Mouse (Mus musculus) intestine, embryonic 15.5 days (tissue): Measurements from ENCODE around the gene Snx13. TPM values are rescaled to one million over a fixed set of nuclear protein-coding genes. Genes with fewer than 3 reads are reported as not detected.

Experiments
- ATAC-seq: fragments of 200-750 bp; cut with Nextera tagmentation; 2 replicates; pipeline ENCODE4 v1.8.0; 2017; ENCODE audit warnings: moderate TSS enrichment, moderate library complexity
- H3K27ac ChIP-seq: fragments of 300-500 bp; sonication (generic); 2 replicates; pipeline ENCODE4 v1.5.1; 2015; ENCODE audit warnings: mild to moderate bottlenecking, inconsistent platforms
- H3K27me3 ChIP-seq: fragments of 300-500 bp; sonication (generic); replicated peaks from 2 replicates; pipeline ENCODE4 v1.6.1; 2015; ENCODE audit warnings: inconsistent platforms
- H3K36me3 ChIP-seq: fragments of 300-500 bp; sonication (generic); 2 replicates; pipeline ENCODE4 v1.6.1; 2015; ENCODE audit warnings: inconsistent platforms
- H3K4me1 ChIP-seq: fragments of 300-500 bp; sonication (generic); replicated peaks from 2 replicates; pipeline ENCODE4 v1.6.1; 2015; ENCODE audit warnings: inconsistent platforms
- H3K4me2 ChIP-seq: fragments of 300-500 bp; sonication (generic); replicated peaks from 2 replicates; pipeline ENCODE4 v1.6.1; 2015; ENCODE audit warnings: mild to moderate bottlenecking, inconsistent platforms
- H3K4me3 ChIP-seq: fragments of 300-500 bp; sonication (generic); replicated peaks from 2 replicates; pipeline ENCODE4 v1.5.1; 2015; ENCODE audit warnings: inconsistent platforms
- H3K9ac ChIP-seq: fragments of 300-500 bp; sonication (generic); 2 replicates; pipeline ENCODE4 v1.6.1; 2015; ENCODE audit warnings: inconsistent platforms
- H3K9me3 ChIP-seq: fragments of 300-500 bp; sonication (generic); 2 replicates; pipeline ENCODE4 v1.6.1; 2016; ENCODE audit warnings: inconsistent platforms
- WGBS: fragments of 180-500 bp; shearing (Covaris S2); methylation state at CpG from one replicate; pipeline ENCODE4 v1.1.7; 2015; 5-methylcytosine and 5-hydroxymethylcytosine counted together
- polyA plus RNA-seq: library from polyadenylated mRNA; unstranded; fragments of >200 nt; fragmentation: Nextera tagmentation; extraction: Ambion mirVana; gene quantifications from 2 replicates; pipeline ENCODE4 v1.2.1, GENCODE M21; 2015

Snx13 gene
- polyA plus RNA-seq, 1 experiment from 2014 or later = 29.5 TPM

DNA sequence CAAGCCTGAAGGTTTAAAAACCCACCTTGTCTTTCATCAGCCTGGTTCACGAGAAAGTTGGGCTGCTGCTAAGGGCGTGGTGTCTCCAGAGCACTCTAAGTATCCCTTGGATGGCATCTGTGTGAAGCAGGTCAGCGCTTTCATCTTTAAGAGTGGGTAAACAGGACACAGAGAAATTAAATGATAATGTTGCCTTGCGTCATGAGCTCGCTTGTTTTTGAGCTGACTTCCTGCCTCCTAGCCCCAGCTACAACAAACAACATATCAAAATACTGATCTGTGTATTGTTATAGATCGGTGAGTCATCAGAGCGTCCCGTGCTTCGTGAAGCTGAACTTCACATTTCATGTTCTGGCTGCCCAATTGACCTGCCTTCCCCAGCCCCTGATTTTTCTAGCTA, 25.7 kb upstream of the Snx13 start:
- H3K9me3 ChIP-seq = no peaks in the 10 kb centered on the region
- no peaks in the 10 kb centered on the region for H3K36me3 ChIP-seq
- no peak overlapping the region for H3K27ac ChIP-seq
- no peak overlapping the region for H3K4me2 ChIP-seq
- H3K9ac ChIP-seq = no peak overlapping the region
- H3K27me3 ChIP-seq = no peaks in the 10 kb centered on the region
- no peak for ATAC-seq
- no peaks in the 10 kb centered on the region for H3K4me1 ChIP-seq
- no peak overlapping the region for H3K4me3 ChIP-seq
- WGBS = 76% methylated on average over 9 of the region's 9 CpGs

DNA sequence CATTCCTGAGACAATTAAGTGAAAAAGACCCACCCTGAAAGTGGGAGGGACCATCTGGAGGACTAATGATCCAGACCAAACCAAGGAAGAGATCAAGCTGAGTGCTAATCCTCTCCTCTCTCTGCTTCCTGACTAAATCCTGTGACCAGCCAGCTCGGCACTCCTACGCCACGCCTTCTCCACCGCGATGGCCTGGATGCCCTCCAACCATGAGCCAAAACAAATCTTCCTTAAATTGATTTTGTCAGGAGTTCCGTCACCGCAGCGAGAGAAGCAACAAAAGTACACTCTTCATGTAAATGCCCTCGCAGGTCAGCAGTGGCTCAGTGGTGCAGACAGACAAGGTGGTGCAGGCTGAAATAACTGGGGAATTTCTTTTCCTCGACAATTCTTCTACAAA, 24.9 kb upstream of the Snx13 start:
- no peak overlapping the region for H3K4me3 ChIP-seq
- H3K4me2 ChIP-seq = no peak overlapping the region
- no peaks in the 10 kb centered on the region for H3K27me3 ChIP-seq
- no peaks in the 10 kb centered on the region for H3K9me3 ChIP-seq
- no peaks in the 10 kb centered on the region for H3K4me1 ChIP-seq
- H3K36me3 ChIP-seq = no peaks in the 10 kb centered on the region
- 55% methylated on average over 10 of the region's 10 CpGs for WGBS
- no peak for ATAC-seq
- H3K27ac ChIP-seq = no peak overlapping the region
- no peak overlapping the region for H3K9ac ChIP-seq

DNA sequence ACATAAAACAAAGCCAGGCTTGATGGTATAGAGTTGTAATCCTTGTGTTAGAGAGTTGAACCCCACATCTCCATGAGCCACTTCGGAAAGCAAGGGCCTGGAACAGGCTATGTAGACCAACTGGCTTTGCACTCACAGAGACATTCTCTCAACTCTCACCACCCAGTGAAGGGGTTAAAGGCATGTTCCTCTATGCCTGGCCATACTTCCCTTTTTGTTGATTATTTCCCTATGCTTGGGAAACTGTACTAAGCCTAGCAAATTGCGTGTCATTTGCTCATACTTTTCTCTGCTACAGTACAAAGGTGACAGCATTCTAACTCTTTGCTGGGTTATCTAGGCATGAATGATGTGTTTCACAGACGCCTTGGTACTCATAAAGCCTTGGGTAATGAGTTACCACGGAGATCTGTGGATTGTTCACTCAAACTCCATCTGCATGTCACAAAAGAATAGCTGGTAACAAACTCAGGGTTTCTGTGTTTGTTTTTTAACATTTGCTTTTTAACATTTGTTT, 21.0 kb upstream of the Snx13 start:
- Histone ChIP-seq H3K4me1 (no peaks in the 10 kb centered on the region), H3K9ac (no peak overlapping the region), H3K9me3 (no peaks in the 10 kb centered on the region), H3K27ac (peak overlapping the region; percentile 9; the same call in 1 of the 2 replicates), H3K4me3 (no peak overlapping the region), H3K4me2 (no peak overlapping the region), H3K36me3 (no peaks in the 10 kb centered on the region), H3K27me3 (no peaks in the 10 kb centered on the region)
- whole genome bisulfite sequencing = 60% methylated on average over 4 of the region's 4 CpGs
- peak; percentile 94 for ATAC-seq

DNA sequence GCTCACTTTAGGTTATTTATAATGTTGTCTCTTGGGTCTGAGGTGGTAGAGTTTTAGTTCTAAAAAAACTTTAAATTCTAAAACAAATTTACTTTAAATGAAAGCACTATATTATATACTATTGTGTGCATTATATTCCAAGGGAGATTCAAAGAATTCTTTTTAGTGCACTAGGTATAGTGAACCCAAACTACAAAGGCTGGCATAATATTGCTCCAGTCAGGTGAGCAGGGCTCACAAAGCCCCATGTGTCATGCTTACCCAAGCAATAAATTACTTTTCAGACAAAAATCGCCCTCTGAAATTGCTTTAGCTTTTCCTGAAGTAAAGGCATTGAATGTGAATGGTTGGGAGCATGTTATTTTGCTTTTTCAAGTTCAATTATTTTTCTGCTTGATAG, 19.5 kb upstream of the Snx13 start:
- H3K4me2 ChIP-seq = no peak overlapping the region
- no peak overlapping the region for H3K9ac ChIP-seq
- H3K27ac ChIP-seq = no peak overlapping the region
- WGBS = 59% methylated on average over 1 of the region's 1 CpGs
- no peaks in the 10 kb centered on the region for H3K9me3 ChIP-seq
- ATAC-seq = no peak
- no peaks in the 10 kb centered on the region for H3K27me3 ChIP-seq
- H3K36me3 ChIP-seq = no peaks in the 10 kb centered on the region
- no peaks in the 10 kb centered on the region for H3K4me1 ChIP-seq
- H3K4me3 ChIP-seq = no peak overlapping the region

DNA sequence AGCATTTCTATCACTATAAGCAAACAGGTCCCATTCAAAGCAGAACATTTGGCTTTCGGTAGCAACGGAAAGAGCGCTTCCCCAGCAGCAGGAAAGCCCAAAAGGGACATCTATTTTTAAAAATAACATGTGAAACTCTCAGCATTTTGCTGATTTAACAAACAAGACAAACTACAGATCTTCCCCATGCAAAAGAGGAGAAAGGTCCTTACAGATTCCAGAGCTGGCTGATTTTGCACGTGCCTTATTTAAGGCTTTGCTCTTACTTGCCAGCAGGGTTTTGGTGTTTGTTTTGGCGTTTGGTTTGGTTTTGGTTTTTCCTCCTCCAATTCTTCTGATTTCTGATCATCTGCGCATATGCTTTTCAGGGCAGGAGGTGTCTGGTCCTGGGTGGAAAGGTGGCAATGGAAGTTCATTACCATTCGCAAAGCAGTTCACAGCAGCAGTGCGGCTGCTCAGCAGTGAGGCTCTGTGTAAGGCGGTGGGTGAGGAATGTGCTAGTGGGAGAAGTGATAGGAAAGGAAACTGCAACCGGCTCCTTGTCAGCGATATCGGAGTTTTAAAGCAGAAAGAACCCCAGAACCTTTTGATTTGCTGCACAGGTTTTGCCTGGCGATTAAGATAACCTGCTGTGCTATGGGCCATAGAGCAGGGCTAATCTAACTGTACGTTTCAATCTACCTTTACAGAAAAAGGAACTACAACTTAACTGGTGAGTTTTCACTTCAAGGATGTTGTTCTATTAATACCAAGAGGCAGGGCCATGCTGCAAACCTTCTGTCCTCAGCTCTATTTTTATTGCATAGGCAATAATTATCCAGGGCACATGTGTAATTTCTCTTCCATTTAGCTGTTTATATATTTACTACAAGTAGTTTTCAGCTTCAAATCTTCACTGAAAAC, 8.1 kb upstream of the Snx13 start:
- H3K9me3 ChIP-seq = no peaks in the 10 kb centered on the region
- H3K4me2 ChIP-seq = peak overlapping the region; percentile 53
- H3K4me3 ChIP-seq = 0 out of 2 replicates have a peak overlapping the region, but pooled peaks have one; percentile 11
- peak overlapping the region; percentile 37 for H3K27ac ChIP-seq
- no peaks in the 10 kb centered on the region for H3K27me3 ChIP-seq
- no peak overlapping the region for H3K9ac ChIP-seq
- peak; percentile 72 for ATAC-seq
- no peaks in the 10 kb centered on the region for H3K36me3 ChIP-seq
- peaks cover 8% of the 10 kb centered on the region for H3K4me1 ChIP-seq
- 23% methylated on average over 14 of the region's 14 CpGs for WGBS

DNA sequence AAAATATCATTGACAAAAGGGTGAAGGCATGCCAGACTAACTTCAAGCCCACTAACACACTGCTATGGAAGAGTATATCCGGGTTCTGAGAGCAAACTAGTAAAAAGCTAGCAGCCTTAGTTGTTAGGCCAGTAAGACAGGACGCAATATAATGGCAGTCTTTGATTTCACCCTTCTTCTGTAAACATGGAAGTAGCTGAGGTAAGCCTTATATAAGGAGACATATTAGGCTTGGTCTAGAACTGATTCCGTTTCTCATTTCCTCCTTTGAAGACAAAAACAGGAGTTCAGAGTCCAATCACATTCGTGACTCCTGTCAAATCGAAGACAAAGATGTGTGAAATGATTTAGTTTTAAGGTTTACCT, 7.4 kb upstream of the Snx13 start:
- Histone ChIP-seq H3K9ac (no peak overlapping the region), H3K36me3 (no peaks in the 10 kb centered on the region), H3K27me3 (no peaks in the 10 kb centered on the region), H3K27ac (no peak overlapping the region), H3K4me2 (peak overlapping the region; percentile 53), H3K9me3 (no peaks in the 10 kb centered on the region), H3K4me3 (no peak overlapping the region), H3K4me1 (peaks cover 8% of the 10 kb centered on the region)
- WGBS = 54% methylated on average over 5 of the region's 5 CpGs
- ATAC-seq = peak; percentile 73

DNA sequence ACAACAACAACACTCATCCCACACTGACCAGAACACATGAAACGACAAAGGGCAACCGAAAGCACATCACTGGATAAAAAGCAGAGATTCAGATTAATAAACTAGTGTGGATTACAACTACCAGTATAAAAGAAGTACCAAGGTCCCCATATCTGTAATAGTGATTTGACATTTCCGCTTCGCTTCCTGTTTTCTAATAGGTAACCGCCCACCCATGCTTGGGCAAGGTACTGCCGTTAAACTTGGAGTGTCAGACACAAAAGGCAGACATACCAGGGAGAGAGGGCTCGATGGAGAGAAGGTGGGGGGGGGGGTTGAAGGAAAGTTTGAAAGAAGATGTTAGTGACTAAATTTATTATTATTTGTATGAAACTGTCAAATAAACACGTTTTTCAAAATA, 5.0 kb upstream of the Snx13 start:
- H3K27ac ChIP-seq = no peak overlapping the region
- 80% methylated on average over 8 of the region's 8 CpGs for WGBS
- ATAC-seq = no peak

DNA sequence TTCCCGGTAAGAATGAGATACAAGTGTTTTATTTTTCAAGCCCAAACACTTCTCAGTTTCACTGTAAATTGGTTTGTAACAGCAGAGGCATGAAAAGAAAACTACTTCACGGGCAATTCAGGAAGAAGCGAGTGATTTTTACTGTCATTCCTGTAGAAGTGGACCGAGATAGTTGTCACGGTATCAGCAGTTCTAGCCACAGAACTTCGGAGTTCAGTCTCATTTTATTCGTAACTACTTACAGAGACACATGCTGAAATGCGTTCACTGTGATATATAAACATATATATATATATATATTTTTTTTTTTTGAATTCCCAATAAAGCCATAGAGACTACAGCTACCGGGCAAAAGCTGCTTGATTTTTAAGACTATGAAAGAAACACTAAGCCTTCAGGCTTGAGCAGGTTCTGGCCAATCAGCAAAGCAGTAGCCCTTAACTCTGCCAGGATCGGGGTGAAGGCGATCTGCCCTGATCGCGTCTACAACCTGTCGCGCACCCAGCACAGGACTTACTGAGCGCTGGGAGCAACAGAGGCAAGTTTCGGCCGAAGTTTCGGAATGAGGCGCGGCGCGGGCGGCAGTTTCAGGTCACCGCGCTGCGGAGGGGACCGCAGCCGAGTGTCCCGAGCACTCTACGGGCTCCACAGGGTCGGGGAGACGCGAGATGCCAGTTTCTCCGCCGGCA, 532 bp upstream of the Snx13 start:
- WGBS = under 1% methylated on average over 36 of the region's 36 CpGs
- H3K27me3 ChIP-seq = no peaks in the 10 kb centered on the region
- peak; percentile 74 for ATAC-seq
- H3K4me2 ChIP-seq = peak overlapping the region; percentile 72
- peak overlapping the region; percentile 91 for H3K4me3 ChIP-seq
- 0 out of 2 replicates have a peak, but pooled peaks cover 2% of the 10 kb centered on the region for H3K4me1 ChIP-seq
- H3K36me3 ChIP-seq = no peaks in the 10 kb centered on the region
- H3K9me3 ChIP-seq = no peaks in the 10 kb centered on the region
- peak overlapping the region; percentile 95 for H3K27ac ChIP-seq
- peak overlapping the region; percentile 95 for H3K9ac ChIP-seq

More for the DNA sequence above, 5.0 kb upstream of the Snx13 start:
- H3K9ac ChIP-seq = no peak overlapping the region
- no peak overlapping the region for H3K4me3 ChIP-seq
- H3K27me3 ChIP-seq = no peaks in the 10 kb centered on the region
- H3K4me1 ChIP-seq = peaks cover 8% of the 10 kb centered on the region
- H3K9me3 ChIP-seq = no peaks in the 10 kb centered on the region
- no peak overlapping the region for H3K4me2 ChIP-seq
- H3K36me3 ChIP-seq = no peaks in the 10 kb centered on the region

DNA sequence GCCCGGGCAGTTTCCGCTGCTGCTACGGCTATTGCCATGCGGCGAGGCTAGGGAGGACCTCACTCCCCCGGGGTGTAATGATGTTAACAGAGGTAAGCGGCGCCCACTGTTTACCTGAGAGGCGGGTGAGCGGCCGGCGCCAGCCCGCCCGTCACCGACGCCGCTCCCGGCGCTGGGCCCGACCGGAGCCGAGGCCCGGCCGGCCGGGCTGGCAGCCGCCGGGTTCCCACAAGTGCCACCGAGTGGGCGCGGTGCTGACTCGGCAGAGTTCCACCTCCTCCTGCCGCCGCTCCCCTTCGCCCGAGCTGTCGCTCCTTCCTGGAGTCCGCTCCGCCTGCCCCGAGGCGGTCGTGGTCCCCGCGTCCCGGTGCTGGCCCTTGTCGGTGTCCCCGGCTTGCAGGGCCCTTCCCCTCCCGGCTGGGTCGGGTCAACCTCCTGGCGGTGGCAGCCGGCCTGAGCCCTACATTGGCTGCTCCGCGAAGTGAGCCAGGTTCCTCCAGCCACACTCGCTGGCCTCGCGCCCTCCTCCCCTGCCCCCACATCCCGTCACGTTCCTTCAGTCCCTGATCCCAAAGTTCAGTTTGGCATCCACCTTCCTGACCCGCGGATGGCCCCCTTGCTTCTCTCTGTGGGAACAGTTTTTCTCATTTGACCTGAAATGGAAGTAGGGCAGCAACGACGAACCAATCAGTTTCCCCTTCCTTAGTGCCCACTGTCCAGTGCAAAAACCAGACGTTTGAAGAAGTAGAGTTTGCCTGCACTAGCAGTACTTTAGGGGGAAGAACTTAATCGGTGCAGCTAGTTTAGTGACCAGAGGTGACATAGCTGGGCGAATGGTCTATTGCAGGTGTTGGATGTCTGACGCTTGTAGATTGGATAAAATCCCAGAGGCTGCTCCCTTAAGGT, 587 bp downstream of the Snx13 start:
- peak overlapping the region; percentile 95 for H3K9ac ChIP-seq
- peak; percentile 81 for ATAC-seq
- H3K27ac ChIP-seq = peak overlapping the region; percentile 95
- H3K4me2 ChIP-seq = peak overlapping the region; percentile 72
- H3K4me3 ChIP-seq = peak overlapping the region; percentile 91
- H3K27me3 ChIP-seq = no peaks in the 10 kb centered on the region
- 0 out of 2 replicates have a peak, but pooled peaks cover 3% of the 10 kb centered on the region for H3K4me1 ChIP-seq
- WGBS = under 1% methylated on average over 60 of the region's 65 CpGs
- no peaks in the 10 kb centered on the region for H3K36me3 ChIP-seq
- no peaks in the 10 kb centered on the region for H3K9me3 ChIP-seq

DNA sequence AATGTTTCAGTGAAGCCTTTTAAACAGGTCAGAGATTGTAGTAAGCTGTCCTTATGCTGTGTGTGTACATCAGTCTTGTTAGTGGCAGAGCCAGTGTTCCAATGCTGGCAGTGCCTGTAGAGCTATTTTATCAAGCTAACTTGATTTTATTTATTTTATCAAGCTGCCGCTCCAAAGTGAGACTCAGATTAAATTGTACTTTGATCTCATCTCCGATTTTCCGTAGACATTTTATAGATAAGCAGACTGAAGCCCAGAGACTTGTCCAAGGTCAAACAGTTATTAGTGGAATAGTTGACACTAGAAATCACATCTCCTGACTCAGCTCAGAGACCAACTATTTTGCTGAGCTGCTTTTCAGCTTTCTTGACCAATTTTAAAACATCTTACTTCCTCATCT, 1.9 kb downstream of the Snx13 start:
- no peaks in the 10 kb centered on the region for H3K27me3 ChIP-seq
- H3K9ac ChIP-seq = no peak overlapping the region
- H3K9me3 ChIP-seq = no peaks in the 10 kb centered on the region
- H3K4me1 ChIP-seq = 0 out of 2 replicates have a peak, but pooled peaks cover 3% of the 10 kb centered on the region
- 55% methylated on average over 3 of the region's 3 CpGs for WGBS
- H3K4me2 ChIP-seq = no peak overlapping the region; the same call in 1 of the 2 replicates
- no peak overlapping the region for H3K4me3 ChIP-seq
- no peaks in the 10 kb centered on the region for H3K36me3 ChIP-seq
- H3K27ac ChIP-seq = no peak overlapping the region
- ATAC-seq = no peak

DNA sequence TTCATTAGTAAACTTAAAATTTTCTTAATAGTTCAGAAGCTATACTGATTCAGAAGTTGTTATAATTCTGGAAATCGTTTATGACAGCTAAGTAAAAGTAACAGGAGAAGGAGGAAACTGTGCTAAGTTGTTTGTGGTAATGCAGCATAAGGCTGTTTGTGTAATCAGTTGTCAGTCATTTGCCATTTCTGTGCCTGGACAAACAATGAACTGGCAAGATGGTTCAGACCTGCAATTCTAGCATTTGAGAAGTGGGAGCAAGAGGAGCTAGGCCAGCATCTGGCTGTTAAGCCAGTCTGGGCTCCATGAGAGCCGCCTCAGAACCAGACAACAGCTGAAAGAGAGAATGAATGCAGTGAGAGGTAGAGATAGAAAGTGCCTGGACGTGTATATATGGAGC, 3.5 kb downstream of the Snx13 start:
- H3K4me3 ChIP-seq = no peak overlapping the region
- no peak overlapping the region for H3K4me2 ChIP-seq
- no peaks in the 10 kb centered on the region for H3K9me3 ChIP-seq
- WGBS = 77% methylated on average over 3 of the region's 3 CpGs
- no peak overlapping the region for H3K9ac ChIP-seq
- H3K36me3 ChIP-seq = no peaks in the 10 kb centered on the region
- H3K4me1 ChIP-seq = 0 out of 2 replicates have a peak, but pooled peaks cover 3% of the 10 kb centered on the region
- no peaks in the 10 kb centered on the region for H3K27me3 ChIP-seq
- H3K27ac ChIP-seq = no peak overlapping the region
- no peak for ATAC-seq
